Mouse (Mus musculus) heart, embryonic 12.5 days (tissue): Measurements from ENCODE around the gene Pfdn6. TPM values are rescaled to one million over a fixed set of nuclear protein-coding genes. Genes with fewer than 3 reads are reported as not detected.
"Not testable (repeated sequence)": the region's sequence is repeated elsewhere in the genome, so short reads cannot be mapped to it uniquely, and the experiment has no call there.

Source experiments
- ATAC-seq: fragments of 200-750 bp; cut with Nextera tagmentation; 2 replicates; pipeline ENCODE4 v1.8.0; 2017; ENCODE audit warnings: moderate TSS enrichment, moderate library complexity; ENCODE audit not compliant: insufficient number of reproducible peaks, low FRiP score
- H3K27ac ChIP-seq: fragments of 300-500 bp; sonication (generic); 2 replicates; pipeline ENCODE4 v1.5.1; 2016; ENCODE audit warnings: mild to moderate bottlenecking, moderate library complexity; ENCODE audit not compliant: poor library complexity, severe bottlenecking
- H3K27me3 ChIP-seq: fragments of 300-500 bp; sonication (generic); replicated peaks from 2 replicates; pipeline ENCODE4 v1.6.1; 2016; ENCODE audit warnings: mild to moderate bottlenecking, moderate library complexity
- H3K36me3 ChIP-seq: fragments of 300-500 bp; sonication (generic); 2 replicates; pipeline ENCODE4 v1.6.1; 2016; ENCODE audit warnings: mild to moderate bottlenecking, moderate library complexity
- H3K4me1 ChIP-seq: fragments of 300-500 bp; sonication (generic); replicated peaks from 2 replicates; pipeline ENCODE4 v1.6.1; 2016; ENCODE audit warnings: mild to moderate bottlenecking
- H3K4me2 ChIP-seq: fragments of 300-500 bp; sonication (generic); 2 replicates; pipeline ENCODE4 v1.6.1; 2016; ENCODE audit warnings: mild to moderate bottlenecking, moderate library complexity
- H3K4me3 ChIP-seq: fragments of 300-500 bp; sonication (generic); 2 replicates; pipeline ENCODE4 v1.5.1; 2016; ENCODE audit warnings: mild to moderate bottlenecking
- H3K9ac ChIP-seq: fragments of 300-500 bp; sonication (generic); 2 replicates; pipeline ENCODE4 v1.6.1; 2016; ENCODE audit warnings: mild to moderate bottlenecking, moderate library complexity
- H3K9me3 ChIP-seq: fragments of 300-500 bp; sonication (generic); replicated peaks from 2 replicates; pipeline ENCODE4 v1.6.1; 2016; ENCODE audit warnings: mild to moderate bottlenecking, moderate library complexity
- WGBS: fragments of 180-500 bp; shearing (Covaris S2); methylation state at CpG from one replicate; pipeline ENCODE4 v1.1.7; 2016; 5-methylcytosine and 5-hydroxymethylcytosine counted together
- polyA plus RNA-seq: library from polyadenylated mRNA; unstranded; fragments of >200 nt; fragmentation: Nextera tagmentation; extraction: Ambion mirVana; gene quantifications from 2 replicates; pipeline ENCODE4 v1.2.1, GENCODE M21; 2016

The Pfdn6 gene
- polyA plus RNA-seq, 1 experiment from 2014 or later, result 127 TPM

GRCm38 (mm10) chr17:33890533-33891059 is 49.5 kb downstream of the Pfdn6 start, which contains the start of gene Kifc1:
Gene Kifc1, minus strand, starts transcription at chr17:33890661.
- Histone ChIP-seq H3K27ac (peak within 1 kb of the TSS; percentile 88; the same call in 1 of the 2 replicates), H3K36me3 (peaks cover 14% of the 10 kb centered on the region), H3K4me2 (peak within 1 kb of the TSS; percentile 75), H3K4me1 (peaks cover 20% of the 10 kb centered on the region), H3K9ac (peak within 1 kb of the TSS; percentile 86), H3K9me3 (no peaks in the 10 kb centered on the region), H3K27me3 (0 out of 2 replicates have a peak, but pooled peaks cover 2% of the 10 kb centered on the region), H3K4me3 (peak within 1 kb of the TSS; percentile 92)
- WGBS, result 0% methylated on average over 49 of the region's 49 CpGs
- peak; percentile 97 for ATAC-seq

- not testable (repeated sequence) for H3K9me3 ChIP-seq, H3K27me3 ChIP-seq
- Histone ChIP-seq H3K4me2 (peak overlapping the region; percentile 75), H3K36me3 (peaks cover 18% of the 10 kb centered on the region), H3K9ac (peak overlapping the region; percentile 86), H3K4me1 (peaks cover 20% of the 10 kb centered on the region), H3K4me3 (peak overlapping the region; percentile 92), H3K27ac (peak overlapping the region; percentile 88; the same call in 1 of the 2 replicates)
- peak; percentile 23; the same call in 1 of the 2 replicates for ATAC-seq
- whole genome bisulfite sequencing, result under 1% methylated on average over 38 of the region's 44 CpGs
These were observed 50.1 kb downstream of the Pfdn6 start for GRCm38 (mm10) chr17:33889941-33890532.

Other genes with a start within 250 kb of the Pfdn6 start
- 76.5 and 79.5 TPM in 2 replicates for gene March2, start 221.7 kb downstream of the Pfdn6 start, polyA plus RNA-seq
- gene Rab11b, start 179.8 kb downstream of the Pfdn6 start, polyA plus RNA-seq, result 285 and 287 TPM in 2 replicates
- 6.9 and 7.5 TPM in 2 replicates for gene Angptl4, start 158.5 kb downstream of the Pfdn6 start, polyA plus RNA-seq
- gene Kank3, start 129.8 kb downstream of the Pfdn6 start, polyA plus RNA-seq, result 39.0 and 43.9 TPM in 2 replicates
- 570 and 574 TPM in 2 replicates for gene Rps28, start 115.8 kb downstream of the Pfdn6 start, polyA plus RNA-seq
- 431 and 466 TPM in 2 replicates for gene Ndufa7, start 115.8 kb downstream of the Pfdn6 start, polyA plus RNA-seq
- 41.5 and 43.8 TPM in 2 replicates for gene Cd320, start 97.3 kb downstream of the Pfdn6 start, polyA plus RNA-seq
- gene Gm7029, start 66.5 kb downstream of the Pfdn6 start, polyA plus RNA-seq, result not detected in 2 replicates
- gene Kifc1, start 49.7 kb downstream of the Pfdn6 start, polyA plus RNA-seq, result 3.5 and 5.5 TPM in 2 replicates
- gene Platr17, start 35.2 kb downstream of the Pfdn6 start, polyA plus RNA-seq, result 0.24 and 0.29 TPM in 2 replicates
- gene Daxx, start 30.9 kb downstream of the Pfdn6 start, polyA plus RNA-seq, result 36.8 and 39.0 TPM in 2 replicates
- gene Tapbp, start 24.4 kb downstream of the Pfdn6 start, polyA plus RNA-seq, result 29.4 and 32.5 TPM in 2 replicates
- gene Zbtb22, start 24.4 kb downstream of the Pfdn6 start, polyA plus RNA-seq, result 17.0 and 17.7 TPM in 2 replicates
- gene Rgl2, start 10.8 kb downstream of the Pfdn6 start, polyA plus RNA-seq, result 46.3 and 48.4 TPM in 2 replicates
- gene Wdr46, start 317 bp upstream of the Pfdn6 start, polyA plus RNA-seq, result 25.3 and 26.5 TPM in 2 replicates
- gene B3galt4, start 11.1 kb upstream of the Pfdn6 start, polyA plus RNA-seq, result 7.2 and 7.4 TPM in 2 replicates
- gene Vps52, start 15.5 kb upstream of the Pfdn6 start, polyA plus RNA-seq, result 43.0 and 43.9 TPM in 2 replicates
- gene Rps18, start 15.7 kb upstream of the Pfdn6 start, polyA plus RNA-seq, result 850 and 856 TPM in 2 replicates
- gene H2-K1, start 60.0 kb upstream of the Pfdn6 start, polyA plus RNA-seq, result 16.1 and 18.3 TPM in 2 replicates
- 14.9 and 16.5 TPM in 2 replicates for gene Ring1, start 84.3 kb upstream of the Pfdn6 start, polyA plus RNA-seq
- gene H2-Ke6, start 87.7 kb upstream of the Pfdn6 start, polyA plus RNA-seq, result 46.7 and 48.0 TPM in 2 replicates
- 128 and 130 TPM in 2 replicates for gene Slc39a7, start 91.3 kb upstream of the Pfdn6 start, polyA plus RNA-seq
- 34.7 and 36.9 TPM in 2 replicates for gene Rxrb, start 91.5 kb upstream of the Pfdn6 start, polyA plus RNA-seq
- gene Col11a2, start 99.1 kb upstream of the Pfdn6 start, polyA plus RNA-seq, result 0.48 and 0.83 TPM in 2 replicates
- 0.26 and 0.37 TPM in 2 replicates for gene H2-Oa, start 152.0 kb upstream of the Pfdn6 start, polyA plus RNA-seq
- gene H2-DMa, start 179.2 kb upstream of the Pfdn6 start, polyA plus RNA-seq, result 3.9 and 7.8 TPM in 2 replicates
- gene Brd2, start 182.3 kb upstream of the Pfdn6 start, polyA plus RNA-seq, result 89.4 and 90.6 TPM in 2 replicates
- 0.21 TPM in 1 of 2 replicates, not detected in the other for gene H2-DMb2, start 203.0 kb upstream of the Pfdn6 start, polyA plus RNA-seq
- 0.33 and 0.41 TPM in 2 replicates for gene H2-DMb1, start 212.7 kb upstream of the Pfdn6 start, polyA plus RNA-seq
- gene Tap1, start 247.2 kb upstream of the Pfdn6 start, polyA plus RNA-seq, result 1.1 TPM in 2 replicates
- 0.59 and 0.91 TPM in 2 replicates for gene Psmb9, start 247.4 kb upstream of the Pfdn6 start, polyA plus RNA-seq